Mouse (Mus musculus) kidney, postnatal 36 days (tissue): ENCODE results near the gene Naglu.
A peak's percentile ranks its signal among the peaks of the same experiment; 100 is the strongest.

Experiments used
- DNase-seq, 2 experiments: peaks; one replicate each; pipeline ENCODE4 v3.0.0; 2021 to 2022; ENCODE audit warnings: mixed read lengths in 2 of 2

The Naglu gene

DNA sequence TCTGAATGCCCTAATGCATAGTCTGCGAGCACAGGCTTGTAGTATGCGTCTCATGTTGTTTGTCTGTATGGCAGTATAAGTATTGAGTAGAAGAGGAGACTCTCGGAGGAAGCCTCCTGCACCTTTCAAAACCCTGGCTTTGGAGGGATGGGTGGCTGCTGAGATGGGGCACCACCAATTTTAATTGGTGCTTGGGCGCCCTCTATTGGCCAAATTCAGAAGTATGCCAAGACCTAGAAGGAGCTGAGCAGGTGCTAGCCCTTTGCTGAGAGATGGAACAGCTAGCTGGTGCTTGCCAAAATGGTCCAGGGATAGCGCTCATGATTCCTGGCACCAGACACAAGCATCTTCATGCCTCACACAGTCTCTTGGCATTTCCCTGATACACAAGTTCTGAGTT lies 12.0 kb upstream of the Naglu start:
- peak; percentile 81 to 93 for DNase-seq

DNA sequence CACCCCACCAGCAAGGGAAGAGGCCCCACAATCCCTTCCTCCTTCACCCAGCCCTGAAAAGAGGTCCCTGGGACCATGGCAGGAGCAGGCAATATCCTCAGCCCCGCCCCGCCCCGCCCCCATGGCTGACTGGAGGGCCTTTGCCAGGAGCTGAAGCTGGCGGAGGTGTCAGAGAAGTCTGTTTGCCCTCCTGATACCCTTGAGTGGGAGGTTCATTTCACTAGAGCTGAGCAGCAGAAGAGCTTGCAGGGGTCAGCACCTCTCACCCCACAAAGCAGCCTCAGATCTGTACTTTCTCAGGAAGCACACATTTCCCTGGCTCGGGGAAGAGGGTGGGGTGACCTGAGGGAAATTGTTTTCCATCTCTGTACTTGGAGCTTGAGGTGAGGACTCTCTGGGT lies 11.1 kb upstream of the Naglu start:
- DNase-seq, result peak in 1 of 2 experiments; percentile 51

DNA sequence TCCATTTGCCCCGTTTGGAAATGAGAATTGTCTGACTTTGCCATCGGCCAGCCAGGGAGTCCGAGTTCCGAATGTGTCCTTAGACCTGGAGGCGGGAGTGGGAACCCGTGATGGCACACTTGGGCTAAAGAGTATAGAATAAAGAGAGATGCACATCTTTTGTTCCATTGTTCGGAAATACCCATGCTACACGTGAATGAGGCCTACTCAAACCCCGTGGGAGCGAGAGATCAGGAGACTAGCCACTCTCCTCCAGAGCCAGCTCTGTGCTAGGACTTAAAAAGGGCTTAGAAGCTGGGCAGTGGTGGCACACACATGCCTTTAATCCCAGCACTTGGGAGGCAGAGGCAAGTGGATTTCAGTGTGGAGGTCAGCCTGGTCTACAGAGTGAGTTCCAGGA lies 10.3 kb upstream of the Naglu start:
- DNase-seq, result no peak

- DNase-seq, result peak; percentile 71 to 79
Observed at GRCm38 (mm10) chr11:101060126-101060525, 9.7 kb upstream of the Naglu start.

- no peak for DNase-seq
Observed at GRCm38 (mm10) chr11:101061049-101061448, 8.8 kb upstream of the Naglu start.

- peak in 1 of 2 experiments; percentile 45 for DNase-seq
Observed at GRCm38 (mm10) chr11:101062165-101062884, 7.5 kb upstream of the Naglu start.

- DNase-seq, result no peak
Observed at GRCm38 (mm10) chr11:101062971-101063675, 6.7 kb upstream of the Naglu start.

GRCm38 (mm10) chr11:101063676-101064327 lies 6.0 kb upstream of the Naglu start:
- peak in 1 of 2 experiments; percentile 45 for DNase-seq

DNA sequence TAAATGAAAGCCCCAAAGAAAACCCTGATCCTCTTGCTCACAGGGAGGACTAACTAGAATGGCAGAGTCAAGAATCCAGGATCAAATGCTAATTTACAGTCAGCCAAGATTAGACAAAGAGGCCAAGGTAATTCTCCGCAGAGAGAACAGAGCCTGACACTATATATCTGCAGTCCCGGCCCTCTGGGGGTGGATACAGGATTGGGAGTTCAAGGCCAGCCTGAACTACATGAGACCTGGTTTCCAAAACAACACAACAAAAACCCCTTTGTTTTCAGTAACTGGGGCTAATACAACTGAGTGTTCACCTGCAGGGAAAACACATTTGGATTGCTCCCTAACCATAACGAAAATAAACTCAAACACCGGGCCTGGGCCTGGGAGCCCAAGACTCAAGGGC lies 5.3 kb upstream of the Naglu start:
- DNase-seq, result no peak

- no peak for DNase-seq
Observed at GRCm38 (mm10) chr11:101065002-101065401, 4.8 kb upstream of the Naglu start.

GRCm38 (mm10) chr11:101066549-101067412 lies 3.0 kb upstream of the Naglu start:
- DNase-seq, result peak; percentile 89 to 94

DNA sequence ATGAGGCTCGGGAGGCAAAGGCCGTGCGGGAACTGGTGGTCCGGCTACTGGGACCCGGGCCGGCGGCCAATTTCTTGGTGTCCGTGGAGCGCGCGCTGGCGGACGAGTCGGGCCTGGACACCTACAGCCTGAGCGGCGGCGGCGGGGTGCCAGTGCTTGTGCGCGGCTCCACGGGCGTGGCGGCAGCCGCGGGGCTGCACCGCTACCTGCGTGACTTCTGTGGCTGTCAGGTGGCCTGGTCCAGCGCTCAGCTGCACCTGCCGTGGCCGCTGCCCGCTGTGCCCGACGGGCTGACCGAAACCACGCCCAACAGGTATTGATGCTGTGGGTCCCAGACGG lies 346 bp downstream of the Naglu start:
- no peak for DNase-seq

GRCm38 (mm10) chr11:101070987-101071386 lies 1.2 kb downstream of the Naglu start:
- no peak for DNase-seq

DNA sequence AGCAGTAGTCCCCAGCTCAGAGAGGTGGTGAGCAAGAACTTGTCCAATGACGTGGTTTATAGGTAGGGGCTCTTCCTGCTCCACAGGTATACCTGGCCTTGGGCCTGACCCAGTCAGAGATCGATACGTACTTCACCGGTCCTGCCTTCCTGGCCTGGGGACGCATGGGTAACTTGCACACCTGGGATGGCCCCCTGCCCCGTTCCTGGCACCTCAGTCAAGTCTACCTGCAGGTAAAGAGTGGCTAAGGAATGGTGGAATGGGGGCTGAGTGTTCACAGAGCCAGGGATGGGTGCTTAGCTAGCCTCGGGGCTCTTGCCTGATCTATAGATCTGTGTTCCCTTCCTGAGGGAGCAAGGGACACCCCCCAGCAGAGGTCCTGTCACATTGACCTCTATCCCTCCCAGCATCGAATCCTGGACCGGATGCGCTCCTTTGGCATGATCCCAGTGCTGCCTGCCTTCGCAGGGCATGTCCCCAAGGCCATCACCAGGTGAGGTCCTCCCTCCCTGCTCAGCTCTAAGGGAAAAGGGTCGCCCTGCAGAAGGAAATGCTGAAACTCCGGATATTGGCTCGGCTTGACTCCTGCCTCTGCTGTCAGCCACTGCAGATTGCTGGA lies 2.1 kb downstream of the Naglu start:
- no peak for DNase-seq

- DNase-seq, result no peak
Observed at GRCm38 (mm10) chr11:101078121-101078520, 8.3 kb downstream of the Naglu start, which contains the start of gene Hsd17b1. Gene Hsd17b1 (plus strand): TSS chr11:101078411.

DNA sequence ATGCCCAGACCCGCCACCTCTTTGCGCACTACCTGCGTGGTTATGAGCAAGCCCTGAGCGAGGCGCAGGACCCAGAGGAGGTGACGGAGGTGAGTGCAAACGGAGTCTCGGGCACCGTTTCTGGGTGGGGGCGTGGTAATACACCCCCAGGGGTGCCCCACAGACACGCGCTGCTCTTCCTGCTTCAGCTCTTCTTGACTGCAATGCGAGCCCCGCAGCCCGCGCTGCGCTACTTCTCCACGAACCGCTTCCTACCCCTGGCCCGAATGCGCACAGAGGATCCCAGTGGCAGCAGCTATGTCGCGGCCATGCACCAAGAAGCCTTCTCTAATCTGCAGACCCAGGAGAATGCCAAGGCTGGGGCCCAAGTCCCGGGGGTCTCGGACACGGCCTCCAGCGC lies 9.9 kb downstream of the Naglu start:
- no peak for DNase-seq

DNA sequence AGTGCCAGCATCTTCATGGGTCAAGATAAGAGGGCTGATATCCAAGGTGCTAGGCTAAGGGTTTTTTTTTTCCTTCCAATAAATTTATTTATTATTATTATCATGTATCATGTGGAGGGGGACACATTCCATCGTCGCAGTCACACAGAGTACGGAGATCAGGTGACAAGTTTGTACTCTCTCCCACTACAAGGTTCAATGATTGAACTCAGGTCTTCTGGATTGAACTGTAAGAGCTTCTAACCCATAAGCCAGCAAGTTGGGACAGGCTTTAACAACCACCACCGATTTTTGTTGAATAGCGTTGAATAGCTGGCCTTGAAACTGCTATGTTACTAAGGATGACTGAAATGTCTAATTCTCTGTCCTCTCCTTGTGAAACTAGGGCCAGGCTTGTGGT lies 10.6 kb downstream of the Naglu start:
- DNase-seq, result no peak

DNA sequence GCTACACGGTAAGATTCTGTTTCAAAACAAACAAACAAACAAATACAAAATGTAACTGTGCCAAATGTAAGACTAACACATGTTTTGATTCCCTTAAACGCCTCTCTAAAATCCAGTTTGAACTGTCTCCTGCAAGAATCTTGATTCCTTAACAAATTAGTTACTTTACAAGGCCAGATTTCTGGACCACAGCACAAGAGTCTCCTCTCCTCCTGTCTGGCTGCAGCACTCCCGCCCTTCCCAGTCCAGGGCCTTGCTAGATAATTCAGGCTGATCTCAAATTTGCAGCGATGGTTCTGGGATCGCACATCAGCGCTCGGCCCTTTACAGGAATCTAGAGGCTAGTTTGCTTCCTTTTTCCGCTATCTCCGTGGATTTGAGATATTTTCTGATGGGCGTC lies 11.8 kb downstream of the Naglu start:
- DNase-seq, result peak in 1 of 2 experiments; percentile 46

DNA sequence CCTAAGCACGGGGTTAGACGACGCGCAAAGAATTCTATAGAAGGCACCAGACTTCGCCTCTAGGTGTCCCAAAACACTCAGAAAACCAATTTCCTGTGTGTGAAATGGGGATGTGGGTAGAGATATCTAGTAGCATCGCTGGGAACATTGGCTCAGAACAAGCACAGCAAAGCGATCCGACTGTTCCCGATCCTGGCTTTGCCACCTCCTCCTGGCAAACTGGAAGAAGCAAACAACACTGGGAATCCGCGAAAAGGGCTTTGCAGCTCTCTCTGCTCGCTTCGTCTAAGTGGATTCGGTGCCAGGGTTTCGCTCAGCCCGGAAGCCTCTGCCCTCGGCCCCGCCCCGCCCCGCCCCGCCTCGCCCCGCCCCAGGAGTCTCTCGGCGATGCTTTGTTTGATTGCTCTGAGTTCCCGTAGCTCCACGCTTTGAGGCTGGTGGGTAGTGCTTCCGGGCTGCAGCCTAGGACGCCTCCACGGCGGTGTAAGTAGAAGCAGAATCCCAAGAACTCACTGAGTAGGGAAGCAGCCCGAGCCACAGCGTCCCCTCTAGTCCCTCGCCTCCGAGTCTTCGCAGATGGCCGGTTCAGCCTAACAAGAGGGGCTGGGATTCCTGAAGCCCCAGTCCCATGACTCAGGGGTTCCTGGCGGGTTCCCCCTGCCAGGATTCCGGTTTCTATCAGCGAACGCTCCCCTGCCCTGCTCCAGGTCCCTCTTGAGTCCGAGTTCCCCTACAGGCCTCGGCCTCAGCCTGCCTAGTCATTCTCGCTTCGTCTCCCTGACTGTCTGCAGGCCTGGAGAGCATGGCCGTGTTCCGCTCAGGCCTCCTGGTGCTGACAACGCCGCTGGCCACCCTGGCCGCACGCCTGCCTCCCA lies 12.6 kb downstream of the Naglu start, which contains the start of gene Coasy:
Gene Coasy (plus strand): TSS at position 358 of the 875 bp plus-strand sequence.
- DNase-seq, result peak; percentile 89 to 91

- DNase-seq, result peak; percentile 79 to 87
Observed at GRCm38 (mm10) chr11:101083083-101083697, 13.4 kb downstream of the Naglu start.

GRCm38 (mm10) chr11:101084246-101084645 lies 14.4 kb downstream of the Naglu start:
- DNase-seq, result no peak
